Mouse (Mus musculus) neural tube, embryonic 11.5 days (tissue): ENCODE data around the gene 2210011C24Rik. TPM values are rescaled to one million over a fixed set of nuclear protein-coding genes. Genes with fewer than 3 reads are reported as not detected.

Experiments used
- ATAC-seq: fragments of 200-750 bp; cut with Nextera tagmentation; 2 replicates; pipeline ENCODE4 v1.8.0; 2017; ENCODE audit warnings: moderate number of reproducible peaks, mild to moderate bottlenecking, moderate TSS enrichment, moderate library complexity; ENCODE audit not compliant: insufficient read depth, low FRiP score, low TSS enrichment
- DNase-seq: peaks from one replicate; pipeline ENCODE4 v3.0.0-alpha.2; 2015; ENCODE audit warnings: low spot score
- H3K27ac ChIP-seq: fragments of 300-500 bp; sonication (generic); 2 replicates; pipeline ENCODE4 v1.5.1; 2014; ENCODE audit warnings: low read depth, mild to moderate bottlenecking, low read length
- H3K27me3 ChIP-seq: fragments of 300-500 bp; sonication (generic); 2 replicates; pipeline ENCODE4 v1.6.1; 2014; ENCODE audit warnings: mild to moderate bottlenecking, low read length, mixed read lengths; ENCODE audit not compliant: control insufficient read depth, insufficient read depth
- H3K36me3 ChIP-seq: fragments of 300-500 bp; sonication (generic); 2 replicates; pipeline ENCODE4 v1.6.1; 2014; ENCODE audit warnings: mild to moderate bottlenecking, low read length, moderate library complexity, mixed read lengths; ENCODE audit not compliant: control insufficient read depth, insufficient read depth
- H3K4me1 ChIP-seq: fragments of 300-500 bp; sonication (generic); 2 replicates; pipeline ENCODE4 v1.6.1; 2014; ENCODE audit warnings: low read length, mixed read lengths; ENCODE audit not compliant: control insufficient read depth, insufficient read depth
- H3K4me2 ChIP-seq: fragments of 300-500 bp; sonication (generic); 2 replicates; pipeline ENCODE4 v1.6.1; 2014; ENCODE audit warnings: low read depth, mild to moderate bottlenecking, moderate library complexity
- H3K4me3 ChIP-seq: fragments of 300-500 bp; sonication (generic); 2 replicates; pipeline ENCODE4 v1.5.1; 2014; ENCODE audit warnings: low read depth, low read length
- H3K9ac ChIP-seq: fragments of 300-500 bp; sonication (generic); 2 replicates; pipeline ENCODE4 v1.6.1; 2014; ENCODE audit warnings: mild to moderate bottlenecking, low read length
- H3K9me3 ChIP-seq: fragments of 300-500 bp; sonication (generic); 2 replicates; pipeline ENCODE4 v1.6.1; 2016; ENCODE audit warnings: low read length; ENCODE audit not compliant: control insufficient read depth
- WGBS: fragments of 180-500 bp; shearing (Covaris S2); extraction: QIAGEN DNeasy Blood & Tissue Kit; methylation state at CpG from one replicate; pipeline ENCODE4 v1.1.7; 2014; 5-methylcytosine and 5-hydroxymethylcytosine counted together
- microRNA counts: library from miRNA; unstranded; fragments of <30 nt; microRNA quantifications from one replicate; lab custom pipeline; 2015
- microRNA-seq: library from miRNA; unstranded; fragments of <30 nt; microRNA quantifications from one replicate; pipeline ENCODE4, GENCODE M21; 2016
- polyA plus RNA-seq: library from polyadenylated mRNA; unstranded; fragments of >200 nt; fragmentation: Nextera tagmentation; extraction: Ambion mirVana; gene quantifications from 2 replicates; pipeline ENCODE4 v1.2.1, GENCODE M21; 2014

Gene 2210011C24Rik
- polyA plus RNA-seq, 1 experiment from 2014 or later: not detected

DNA sequence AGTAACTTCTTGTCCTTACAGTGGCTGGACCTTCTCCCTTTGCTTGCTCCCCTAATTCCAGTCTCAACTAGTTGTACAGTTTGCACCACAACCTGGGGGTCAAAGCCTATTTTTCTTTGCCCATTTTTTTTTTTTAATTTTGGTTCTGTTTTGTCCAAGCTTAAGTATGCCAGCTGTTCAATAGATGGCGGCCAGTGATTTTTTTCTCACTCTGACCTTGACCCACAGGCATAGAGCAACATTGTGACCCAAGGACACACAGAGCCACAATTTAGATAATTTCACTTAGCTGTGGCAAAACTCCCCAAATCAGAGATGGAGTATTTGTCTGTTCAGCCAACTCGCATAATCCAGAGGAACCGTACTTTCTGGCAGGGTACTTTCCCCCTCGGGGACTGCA, 40.9 kb downstream of the 2210011C24Rik start:
- WGBS: 95% methylated on average over 4 of the region's 4 CpGs
- no peak for DNase-seq
- H3K4me1 ChIP-seq: peaks cover 11% of the 10 kb centered on the region
- H3K27me3 ChIP-seq: no peaks in the 10 kb centered on the region
- no peak overlapping the region for H3K4me2 ChIP-seq
- peaks cover 2% of the 10 kb centered on the region for H3K36me3 ChIP-seq
- no peak overlapping the region for H3K27ac ChIP-seq
- no peak for ATAC-seq
- no peak overlapping the region for H3K4me3 ChIP-seq
- no peak overlapping the region for H3K9ac ChIP-seq
- H3K9me3 ChIP-seq: no peaks in the 10 kb centered on the region

GRCm38 (mm10) chr8:83967701-83968100, 44.3 kb downstream of the 2210011C24Rik start:
- peaks cover 4% of the 10 kb centered on the region for H3K36me3 ChIP-seq

GRCm38 (mm10) chr8:83964015-83964765, 47.8 kb downstream of the 2210011C24Rik start:
- H3K36me3 ChIP-seq: peaks cover 4% of the 10 kb centered on the region
- H3K27ac ChIP-seq: no peak overlapping the region
- WGBS: 88% methylated on average over 5 of the region's 5 CpGs

More at GRCm38 (mm10) chr8:83967701-83968100, 44.3 kb downstream of the 2210011C24Rik start:
- Histone ChIP-seq H3K27ac (no peak overlapping the region), H3K4me3 (no peak overlapping the region), H3K4me1 (peaks cover 4% of the 10 kb centered on the region; the same call in 1 of the 2 replicates), H3K9me3 (no peaks in the 10 kb centered on the region), H3K27me3 (no peaks in the 10 kb centered on the region), H3K9ac (no peak overlapping the region), H3K4me2 (no peak overlapping the region)
- no peak for DNase-seq
- no peak for ATAC-seq
- WGBS: 93% methylated on average over 7 of the region's 7 CpGs

More at GRCm38 (mm10) chr8:83964015-83964765, 47.8 kb downstream of the 2210011C24Rik start:
- Histone ChIP-seq H3K4me3 (no peak overlapping the region), H3K9ac (no peak overlapping the region), H3K4me2 (no peak overlapping the region), H3K4me1 (no peaks in the 10 kb centered on the region), H3K9me3 (no peaks in the 10 kb centered on the region), H3K27me3 (no peaks in the 10 kb centered on the region)
- ATAC-seq: no peak
- no peak for DNase-seq

MicroRNA genes within 50 kb of the gene (microRNA counts, 519-probe panel; counts per million panel counts)
- 171 counts per million, percentile 57 among the panel's probes with 10 or more counts for microRNA mmu-miR-1199 (lab: Ali Mortazavi, UCI)

Small RNA genes lying within 50 kb of the gene (microRNA-seq; reads per million reads assigned to microRNA genes)
- gene Mir1199 (not detected), gene Mir8111 (1.8 reads per million)

Other genes with a start within 250 kb of the 2210011C24Rik start
- 20.6 and 21.6 TPM in 2 replicates for gene Adgrl1, start 112.1 kb downstream of the 2210011C24Rik start, polyA plus RNA-seq
- gene Gm10644, start 57.0 kb downstream of the 2210011C24Rik start, polyA plus RNA-seq: 0.44 and 0.57 TPM in 2 replicates
- gene Asf1b, start 56.7 kb downstream of the 2210011C24Rik start, polyA plus RNA-seq: 78.4 and 84.2 TPM in 2 replicates
- 154 and 171 TPM in 2 replicates for gene Prkaca, start 39.2 kb downstream of the 2210011C24Rik start, polyA plus RNA-seq
- gene Samd1, start 14.5 kb downstream of the 2210011C24Rik start, polyA plus RNA-seq: 14.4 and 16.5 TPM in 2 replicates
- gene 1700067K01Rik, start 10.7 kb downstream of the 2210011C24Rik start, polyA plus RNA-seq: 0.70 and 0.77 TPM in 2 replicates
- 4.4 TPM in 2 replicates for gene Palm3, start 9.3 kb upstream of the 2210011C24Rik start, polyA plus RNA-seq
- 0.12 and 0.13 TPM in 2 replicates for gene Il27ra, start 30.4 kb upstream of the 2210011C24Rik start, polyA plus RNA-seq
- not detected in 2 replicates for gene Rln3, start 32.8 kb upstream of the 2210011C24Rik start, polyA plus RNA-seq
- 1.8 and 2.6 TPM in 2 replicates for gene Gm10643, start 53.0 kb upstream of the 2210011C24Rik start, polyA plus RNA-seq
- gene Rfx1, start 54.7 kb upstream of the 2210011C24Rik start, polyA plus RNA-seq: 9.6 TPM in 2 replicates
- gene Dcaf15, start 92.6 kb upstream of the 2210011C24Rik start, polyA plus RNA-seq: 17.0 and 17.1 TPM in 2 replicates
- gene Podnl1, start 113.8 kb upstream of the 2210011C24Rik start, polyA plus RNA-seq: 0.27 TPM in 1 of 2 replicates, not detected in the other
- 11.2 and 12.4 TPM in 2 replicates for gene Cc2d1a, start 135.8 kb upstream of the 2210011C24Rik start, polyA plus RNA-seq
- gene 4930432K21Rik, start 135.9 kb upstream of the 2210011C24Rik start, polyA plus RNA-seq: 1.0 and 1.3 TPM in 2 replicates
- gene Nanos3, start 173.0 kb upstream of the 2210011C24Rik start, polyA plus RNA-seq: 6.2 TPM in 2 replicates
- 34.9 and 35.5 TPM in 2 replicates for gene Zswim4, start 224.9 kb upstream of the 2210011C24Rik start, polyA plus RNA-seq
- 301 and 323 TPM in 2 replicates for gene D8Ertd738e, start 237.5 kb upstream of the 2210011C24Rik start, polyA plus RNA-seq
- 50.7 and 55.9 TPM in 2 replicates for gene Mri1, start 245.2 kb upstream of the 2210011C24Rik start, polyA plus RNA-seq